Mouse (Mus musculus): ENCODE results near the gene Rhbdl1. TPM values are rescaled to one million over a fixed set of nuclear protein-coding genes. Genes with fewer than 3 reads are reported as not detected.

Rhbdl1 gene
- polyA plus RNA-seq, 1 experiment from 2014 or later = 1.7 TPM

DNA sequence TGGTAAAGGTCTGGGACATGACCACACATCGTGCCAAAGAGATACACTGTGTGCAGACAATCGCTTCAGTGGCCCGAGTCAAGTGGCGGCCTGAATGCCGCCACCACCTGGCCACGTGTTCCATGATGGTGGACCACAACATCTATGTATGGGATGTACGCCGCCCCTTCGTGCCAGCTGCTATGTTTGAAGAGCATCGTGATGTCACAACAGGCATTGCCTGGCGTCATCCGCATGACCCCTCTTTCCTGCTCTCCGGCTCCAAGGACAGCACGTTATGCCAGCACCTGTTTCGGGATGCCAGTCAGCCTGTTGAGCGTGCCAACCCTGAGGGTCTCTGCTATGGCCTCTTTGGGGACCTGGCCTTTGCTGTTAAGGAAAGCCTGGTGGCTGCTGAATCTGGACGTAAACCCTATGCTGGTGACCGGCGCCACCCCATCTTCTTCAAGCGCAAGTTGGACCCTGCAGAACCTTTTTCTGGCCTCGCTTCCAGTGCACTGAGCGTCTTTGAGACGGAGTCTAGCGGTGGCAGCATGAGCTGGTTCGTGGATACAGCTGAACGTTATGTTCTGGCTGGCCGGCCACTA, 11.0 kb downstream of the Rhbdl1 start:
- Histone ChIP-seq H3K9ac (ENCODE audit: low read length) (no peak overlapping the region), H3K27me3 (ENCODE audit: control insufficient read depth, insufficient read depth, low read length) (peaks cover 4% of the 10 kb centered on the region; the same call in 1 of the 2 replicates), H3K36me3 (ENCODE audit: control insufficient read depth, insufficient read depth) (peaks cover 30% of the 10 kb centered on the region), H3K4me2 (ENCODE audit: low read depth, low read length) (no peak overlapping the region), H3K4me3 (ENCODE audit: low read length) (no peak overlapping the region), H3K9me3 (replicated peaks; ENCODE audit: control insufficient read depth, low read length) (no peaks in the 10 kb centered on the region), H3K27ac (ENCODE audit: low read length) (no peak overlapping the region), H3K4me1 (ENCODE audit: control insufficient read depth, insufficient read depth, low read length) (peaks cover 37% of the 10 kb centered on the region)
- 95% methylated on average over 27 of the region's 27 CpGs for WGBS
- ATAC-seq (replicated peaks; ENCODE audit: extremely low read depth, insufficient read depth, low FRiP score) = no peak

GRCm38 (mm10) chr17:25825311-25825710, 11.8 kb downstream of the Rhbdl1 start:
- Histone ChIP-seq H3K4me2 (ENCODE audit: low read depth, low read length) (no peak overlapping the region), H3K27ac (ENCODE audit: low read length) (no peak overlapping the region), H3K4me1 (ENCODE audit: control insufficient read depth, insufficient read depth, low read length) (peaks cover 31% of the 10 kb centered on the region), H3K4me3 (ENCODE audit: low read length) (no peak overlapping the region), H3K9ac (ENCODE audit: low read length) (no peak overlapping the region), H3K27me3 (ENCODE audit: control insufficient read depth, insufficient read depth, low read length) (peaks cover 9% of the 10 kb centered on the region), H3K9me3 (replicated peaks; ENCODE audit: control insufficient read depth, low read length) (no peaks in the 10 kb centered on the region), H3K36me3 (ENCODE audit: control insufficient read depth, insufficient read depth) (peaks cover 23% of the 10 kb centered on the region)
- 86% methylated on average over 6 of the region's 6 CpGs for WGBS
- no peak for ATAC-seq (replicated peaks; ENCODE audit: extremely low read depth, insufficient read depth, low FRiP score)

- ATAC-seq (replicated peaks; ENCODE audit: extremely low read depth, insufficient read depth, low FRiP score) = no peak
- H3K4me1 ChIP-seq (ENCODE audit: control insufficient read depth, insufficient read depth, low read length) = peaks cover 23% of the 10 kb centered on the region
- peak overlapping the region; percentile 83 for H3K9ac ChIP-seq (ENCODE audit: low read length)
Observed at GRCm38 (mm10) chr17:25824362-25825142, 12.5 kb downstream of the Rhbdl1 start.

DNA sequence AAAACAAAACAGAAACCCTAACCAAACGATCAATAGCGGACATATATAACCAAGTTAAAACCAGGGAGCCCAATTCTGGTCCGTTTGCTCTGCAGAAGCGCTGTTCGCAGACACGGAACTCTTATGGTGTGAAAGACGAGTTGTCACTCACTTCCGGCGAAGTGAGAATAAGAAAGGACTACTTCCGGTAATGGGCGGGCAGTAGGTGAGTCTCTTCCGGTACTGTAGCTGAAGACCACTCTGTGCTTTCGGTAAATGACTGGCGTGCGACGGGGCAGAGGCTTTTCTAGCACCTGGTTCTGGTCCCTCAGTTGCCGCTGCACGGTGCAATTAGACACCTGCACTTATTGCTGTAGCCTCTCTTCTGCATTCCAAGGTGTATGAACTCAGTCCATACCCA, 13.6 kb downstream of the Rhbdl1 start, which contains the start of gene Wdr24:
Wdr24 (plus strand) TSS at position 176 of the 400 bp plus-strand sequence.
- WGBS = 0% methylated on average over 18 of the region's 18 CpGs
- H3K36me3 ChIP-seq (ENCODE audit: control insufficient read depth, insufficient read depth) = 0 out of 2 replicates have a peak, but pooled peaks cover 18% of the 10 kb centered on the region
- H3K4me1 ChIP-seq (ENCODE audit: control insufficient read depth, insufficient read depth, low read length) = peaks cover 18% of the 10 kb centered on the region
- peak within 1 kb of the TSS; percentile 91 for H3K4me2 ChIP-seq (ENCODE audit: low read depth, low read length)
- H3K4me3 ChIP-seq (ENCODE audit: low read length) = peak within 1 kb of the TSS; percentile 78
- peak; percentile 67 for ATAC-seq (replicated peaks; ENCODE audit: extremely low read depth, insufficient read depth, low FRiP score)
- H3K27me3 ChIP-seq (ENCODE audit: control insufficient read depth, insufficient read depth, low read length) = peaks cover 28% of the 10 kb centered on the region
- H3K27ac ChIP-seq (ENCODE audit: low read length) = peak within 1 kb of the TSS; percentile 56
- peak within 1 kb of the TSS; percentile 83 for H3K9ac ChIP-seq (ENCODE audit: low read length)
- no peaks in the 10 kb centered on the region for H3K9me3 ChIP-seq (replicated peaks; ENCODE audit: control insufficient read depth, low read length)

More at GRCm38 (mm10) chr17:25824362-25825142, 12.5 kb downstream of the Rhbdl1 start:
- Histone ChIP-seq H3K27ac (ENCODE audit: low read length) (no peak overlapping the region), H3K36me3 (ENCODE audit: control insufficient read depth, insufficient read depth) (0 out of 2 replicates have a peak, but pooled peaks cover 18% of the 10 kb centered on the region), H3K4me2 (ENCODE audit: low read depth, low read length) (peak overlapping the region; percentile 91), H3K4me3 (ENCODE audit: low read length) (peak overlapping the region; percentile 78), H3K27me3 (ENCODE audit: control insufficient read depth, insufficient read depth, low read length) (peaks cover 17% of the 10 kb centered on the region), H3K9me3 (replicated peaks; ENCODE audit: control insufficient read depth, low read length) (no peaks in the 10 kb centered on the region)
- 60% methylated on average over 17 of the region's 17 CpGs for WGBS

DNA sequence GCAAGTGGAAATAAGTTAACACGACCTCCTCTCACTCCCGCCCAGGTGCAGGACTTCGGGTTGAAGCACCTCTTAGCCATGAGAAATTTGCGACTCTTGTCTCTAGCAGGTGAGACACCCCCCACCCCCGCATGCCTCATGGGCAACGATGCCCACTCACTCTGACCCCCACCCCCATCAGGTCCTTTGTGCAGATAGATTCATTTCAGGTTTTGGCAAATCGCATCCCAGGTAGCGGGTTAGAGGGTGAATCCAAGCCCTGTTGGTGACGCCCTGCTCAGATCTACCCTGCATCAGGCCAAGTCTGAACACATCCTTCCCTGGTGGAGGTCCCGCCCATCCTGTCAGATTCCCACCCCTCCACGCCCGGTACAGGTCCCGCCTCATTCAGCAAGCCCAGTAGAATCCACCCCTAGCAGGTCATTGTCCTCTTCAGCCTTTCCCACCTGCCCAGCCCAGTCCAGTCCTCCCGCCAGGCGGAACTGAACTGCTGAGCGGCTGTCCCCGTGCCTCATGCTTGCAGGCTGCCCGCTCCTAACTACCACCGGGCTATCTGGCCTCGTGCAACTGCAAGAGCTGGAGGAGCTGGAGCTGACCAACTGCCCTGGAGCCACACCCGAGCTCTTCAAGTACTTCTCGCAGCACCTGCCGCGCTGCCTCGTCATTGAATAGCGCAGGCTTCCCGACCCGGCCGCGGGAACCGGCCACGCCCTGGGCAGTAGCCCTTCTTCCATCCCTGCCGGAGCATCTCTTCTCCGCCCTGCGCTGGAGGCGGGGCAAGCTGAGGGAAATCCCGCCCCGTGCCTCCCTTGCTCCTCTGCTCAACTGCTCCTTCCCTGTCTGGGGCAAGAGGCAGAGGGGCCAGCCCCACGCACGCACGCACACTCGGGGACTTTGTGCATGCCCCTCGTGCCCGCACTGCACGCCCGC, 18.0 kb downstream of the Rhbdl1 start:
- H3K27me3 ChIP-seq (ENCODE audit: control insufficient read depth, insufficient read depth, low read length) = peaks cover 40% of the 10 kb centered on the region
- no peak overlapping the region for H3K27ac ChIP-seq (ENCODE audit: low read length)
- H3K4me2 ChIP-seq (ENCODE audit: low read depth, low read length) = no peak overlapping the region
- H3K4me1 ChIP-seq (ENCODE audit: control insufficient read depth, insufficient read depth, low read length) = peaks cover 4% of the 10 kb centered on the region
- ATAC-seq (replicated peaks; ENCODE audit: extremely low read depth, insufficient read depth, low FRiP score) = no peak
- H3K4me3 ChIP-seq (ENCODE audit: low read length) = no peak overlapping the region; the same call in 1 of the 2 replicates
- no peaks in the 10 kb centered on the region for H3K36me3 ChIP-seq (ENCODE audit: control insufficient read depth, insufficient read depth)
- no peak overlapping the region for H3K9ac ChIP-seq (ENCODE audit: low read length)
- WGBS = 7% methylated on average over 44 of the region's 46 CpGs
- H3K9me3 ChIP-seq (replicated peaks; ENCODE audit: control insufficient read depth, low read length) = no peaks in the 10 kb centered on the region

DNA sequence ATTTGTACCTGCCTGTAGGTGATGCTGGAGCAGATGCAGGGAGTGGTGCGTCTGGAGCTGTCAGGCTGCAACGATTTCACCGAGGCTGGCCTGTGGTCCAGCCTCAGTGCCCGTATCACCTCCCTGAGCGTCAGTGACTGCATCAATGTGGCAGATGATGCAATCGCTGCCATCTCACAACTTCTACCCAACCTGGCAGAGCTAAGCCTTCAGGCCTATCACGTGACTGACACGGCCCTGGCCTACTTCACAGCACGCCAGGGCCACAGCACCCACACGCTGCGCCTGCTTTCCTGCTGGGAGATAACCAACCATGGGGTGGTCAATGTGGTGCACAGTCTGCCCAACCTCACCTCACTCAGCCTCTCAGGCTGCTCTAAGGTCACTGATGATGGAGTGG, 19.4 kb downstream of the Rhbdl1 start:
- Histone ChIP-seq H3K27ac (ENCODE audit: low read length) (no peak overlapping the region), H3K4me1 (ENCODE audit: control insufficient read depth, insufficient read depth, low read length) (peaks cover 2% of the 10 kb centered on the region; the same call in 1 of the 2 replicates), H3K36me3 (ENCODE audit: control insufficient read depth, insufficient read depth) (no peaks in the 10 kb centered on the region), H3K27me3 (ENCODE audit: control insufficient read depth, insufficient read depth, low read length) (peaks cover 48% of the 10 kb centered on the region), H3K9ac (ENCODE audit: low read length) (no peak overlapping the region), H3K9me3 (replicated peaks; ENCODE audit: control insufficient read depth, low read length) (no peaks in the 10 kb centered on the region), H3K4me2 (ENCODE audit: low read depth, low read length) (no peak overlapping the region), H3K4me3 (ENCODE audit: low read length) (no peak overlapping the region)
- WGBS = 76% methylated on average over 11 of the region's 11 CpGs
- no peak for ATAC-seq (replicated peaks; ENCODE audit: extremely low read depth, insufficient read depth, low FRiP score)

DNA sequence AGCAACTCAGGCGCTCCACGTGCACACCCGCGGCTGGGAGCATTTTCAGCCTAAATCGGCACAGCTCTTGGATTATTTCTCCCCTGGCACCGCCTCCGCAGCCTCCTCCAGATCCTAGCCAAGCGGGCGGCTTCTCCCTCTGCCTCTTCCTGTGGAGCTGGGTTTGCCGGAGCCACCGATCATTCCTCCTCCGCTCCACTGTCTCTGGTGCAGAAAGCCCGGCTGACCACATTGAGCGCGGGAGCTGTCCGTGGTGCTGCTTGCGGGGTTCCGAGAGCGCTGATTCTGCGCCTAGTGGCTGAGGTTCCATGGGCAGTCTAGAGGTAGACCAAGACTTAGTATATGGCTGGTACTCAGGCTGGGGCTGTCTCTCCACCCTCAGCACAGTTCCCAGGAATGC, 23.6 kb downstream of the Rhbdl1 start:
- Histone ChIP-seq H3K9ac (ENCODE audit: low read length) (no peak overlapping the region), H3K36me3 (ENCODE audit: control insufficient read depth, insufficient read depth) (no peaks in the 10 kb centered on the region), H3K4me2 (ENCODE audit: low read depth, low read length) (no peak overlapping the region), H3K4me1 (ENCODE audit: control insufficient read depth, insufficient read depth, low read length) (peaks cover 11% of the 10 kb centered on the region), H3K27me3 (ENCODE audit: control insufficient read depth, insufficient read depth, low read length) (peaks cover 57% of the 10 kb centered on the region), H3K27ac (ENCODE audit: low read length) (no peak overlapping the region), H3K4me3 (ENCODE audit: low read length) (no peak overlapping the region), H3K9me3 (replicated peaks; ENCODE audit: control insufficient read depth, low read length) (no peaks in the 10 kb centered on the region)
- WGBS = 1% methylated on average over 20 of the region's 20 CpGs
- 0 out of 2 replicates have a peak, but pooled peaks have one; percentile 8 for ATAC-seq (replicated peaks; ENCODE audit: extremely low read depth, insufficient read depth, low FRiP score)

DNA sequence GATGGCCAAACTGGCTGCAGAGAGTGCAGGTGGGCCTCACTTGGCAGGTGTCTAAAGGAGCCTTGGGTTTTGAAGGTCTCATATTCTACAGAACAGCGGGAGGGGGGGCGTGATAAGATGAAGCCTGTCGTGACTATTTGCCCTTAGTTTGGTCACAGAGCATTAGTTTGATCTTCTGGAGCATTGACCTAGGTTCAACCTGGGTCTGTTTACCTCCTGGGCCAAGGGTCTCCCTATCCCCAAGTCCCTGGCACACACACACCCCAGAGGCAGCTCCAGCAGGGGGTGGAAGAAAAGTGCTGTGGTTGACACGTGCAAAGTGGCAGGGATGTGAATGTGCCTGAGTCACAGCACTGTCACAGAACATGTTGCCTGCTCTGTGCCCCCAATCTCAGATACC, 26.2 kb downstream of the Rhbdl1 start:
- Histone ChIP-seq H3K4me2 (ENCODE audit: low read depth, low read length) (no peak overlapping the region), H3K4me1 (ENCODE audit: control insufficient read depth, insufficient read depth, low read length) (peaks cover 12% of the 10 kb centered on the region), H3K27ac (ENCODE audit: low read length) (no peak overlapping the region), H3K36me3 (ENCODE audit: control insufficient read depth, insufficient read depth) (no peaks in the 10 kb centered on the region), H3K27me3 (ENCODE audit: control insufficient read depth, insufficient read depth, low read length) (peaks cover 55% of the 10 kb centered on the region), H3K4me3 (ENCODE audit: low read length) (no peak overlapping the region), H3K9me3 (replicated peaks; ENCODE audit: control insufficient read depth, low read length) (no peaks in the 10 kb centered on the region), H3K9ac (ENCODE audit: low read length) (no peak overlapping the region)
- no peak for ATAC-seq (replicated peaks; ENCODE audit: extremely low read depth, insufficient read depth, low FRiP score)
- WGBS = 62% methylated on average over 4 of the region's 4 CpGs
